Mouse (Mus musculus): ENCODE measurements at regions not wholly inside any gene's neighbourhood (a gene's known extent, or its start where the extent isn't known, plus 50 kb on each side); places are given as distances from the start of the nearest gene placed in this dataset.

DNA sequence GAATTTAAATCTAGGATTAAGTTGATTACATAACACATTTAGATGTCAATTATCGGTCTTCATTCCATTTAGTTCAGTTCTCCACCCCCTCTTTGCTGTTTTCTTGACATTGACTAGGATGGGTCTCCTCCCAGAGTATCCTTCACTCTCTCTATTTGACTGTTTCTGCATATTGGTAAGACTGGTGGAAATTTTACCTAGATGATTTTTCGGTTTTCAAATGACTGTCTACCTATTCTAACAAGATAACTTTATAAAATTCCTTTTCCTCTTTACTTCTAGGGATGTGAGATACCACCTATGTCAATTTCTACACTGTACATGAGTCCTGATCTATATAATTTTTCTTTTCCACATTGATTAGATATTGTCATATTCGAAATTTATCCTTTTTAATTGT, 142.4 kb upstream of the Ccdc54 start:
- TF ChIP-seq CTCF (IDR thresholded peaks at IDR 0.05; ENCODE audit: borderline replicate concordance, control insufficient read depth, extremely low read depth, insufficient read depth, low read length, poor library complexity), result no peak
- no peak for TF ChIP-seq POLR2A (IDR thresholded peaks at IDR 0.05; ENCODE audit: control insufficient read depth, extremely low read depth, insufficient read depth, low read length, poor library complexity)
